Mouse (Mus musculus): ENCODE data around the gene H2-Ob. TPM values are rescaled to one million over a fixed set of nuclear protein-coding genes. Genes with fewer than 3 reads are reported as not detected.

Gene H2-Ob
- total and polyA plus RNA-seq, 3 experiments = 13.7 to 31.9 (median 19.9) TPM

DNA sequence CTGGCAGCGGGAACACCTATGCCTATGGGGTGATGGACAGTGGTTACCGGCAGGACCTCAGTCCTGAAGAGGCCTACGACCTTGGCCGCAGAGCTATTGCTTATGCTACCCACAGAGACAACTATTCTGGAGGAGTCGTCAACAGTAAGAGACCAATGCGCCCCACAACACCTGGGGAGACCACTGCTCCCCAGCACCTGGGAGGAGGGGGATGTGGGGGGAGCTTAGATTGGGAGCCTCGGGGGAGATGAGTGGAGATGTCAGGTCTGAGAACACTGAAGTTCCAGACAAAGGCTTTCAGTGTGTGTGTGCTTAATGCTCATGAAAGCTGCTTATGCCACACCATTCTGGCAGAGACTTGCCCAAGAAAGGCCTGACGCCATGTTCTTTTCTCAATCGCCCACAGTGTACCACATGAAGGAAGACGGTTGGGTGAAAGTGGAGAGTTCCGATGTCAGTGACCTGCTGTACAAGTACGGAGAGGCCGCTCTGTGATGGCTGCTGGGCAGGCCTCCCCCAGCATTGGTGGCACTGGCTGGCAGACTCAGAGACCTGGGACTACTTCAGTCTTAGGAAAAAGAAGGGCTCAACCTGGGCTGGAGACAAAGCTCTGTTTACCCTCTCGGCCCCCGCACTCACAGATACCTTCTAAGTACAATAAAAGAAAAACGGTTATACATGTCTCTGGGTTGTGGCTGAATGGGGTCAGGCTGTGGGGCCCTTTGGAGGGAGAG is 37.8 kb upstream of the H2-Ob start:
- peak overlapping the region; percentile 45 for H3K27ac ChIP-seq (ENCODE audit: insufficient read depth, low read depth)
- H3K4me1 ChIP-seq (ENCODE audit: control insufficient read depth in 1 of 2, insufficient read depth in 2 of 2) = peaks cover 12 to 43% of the 10 kb centered on the region in 2 experiments
- peak overlapping the region in 1 of 3 experiments; percentile 6 for H3K4me3 ChIP-seq (replicated peaks in 1 of 3; ENCODE audit: low read depth in 2 of 3, low read length in 2 of 3, poor library complexity in 1 of 3)
- H3K9ac ChIP-seq (ENCODE audit: insufficient read depth, low read depth) = peak overlapping the region; percentile 58
- no peaks in the 10 kb centered on the region for H3K9me3 ChIP-seq (replicated peaks; ENCODE audit: low read length)
- peaks cover 30 to 44% of the 10 kb centered on the region in 2 experiments for H3K36me3 ChIP-seq (replicated peaks in 1 of 2; ENCODE audit: control insufficient read depth in 1 of 2, insufficient read depth in 1 of 2, low read length in 1 of 2)
- peak overlapping the region; percentile 89 for H3K4me2 ChIP-seq (ENCODE audit: insufficient read depth, low read depth, poor library complexity, severe bottlenecking)
- TF ChIP-seq MAX (IDR thresholded peaks at IDR 0.05; ENCODE audit: low read length) = no peak
- TF ChIP-seq ZC3H11A (IDR thresholded peaks at IDR 0.05; ENCODE audit: low read depth, low read length) = no peak
- TF ChIP-seq BHLHE40 (IDR thresholded peaks at IDR 0.05; ENCODE audit: low read depth, low read length) = no peak
- no peak for TF ChIP-seq ZNF384 (IDR thresholded peaks at IDR 0.05; ENCODE audit: low read depth, low read length)
- TF ChIP-seq RCOR1 (conservative IDR thresholded peaks at IDR 0.05; ENCODE audit: low read depth, low read length) = no peak
- no peak for TF ChIP-seq JUND (conservative IDR thresholded peaks at IDR 0.05; ENCODE audit: low read depth, low read length)
- no peak for TF ChIP-seq HCFC1 (IDR thresholded peaks at IDR 0.05; ENCODE audit: low read depth, low read length)
- TF ChIP-seq RAD21 (IDR thresholded peaks at IDR 0.05; ENCODE audit: low read depth, low read length) = no peak
- TF ChIP-seq POLR2A (IDR thresholded peaks at IDR 0.05; ENCODE audit: low read depth, low read length) = no peak
- TF ChIP-seq USF1 (IDR thresholded peaks at IDR 0.05; ENCODE audit: low read depth, low read length) = no peak
- no peak for TF ChIP-seq ETS1 (conservative IDR thresholded peaks at IDR 0.05; ENCODE audit: low read depth, low read length)
- TF ChIP-seq ELF1 (IDR thresholded peaks at IDR 0.05; ENCODE audit: low read depth, low read length) = no peak
- TF ChIP-seq TBP (conservative IDR thresholded peaks at IDR 0.05; ENCODE audit: low read depth, low read length) = no peak
- no peak for TF ChIP-seq USF2 (conservative IDR thresholded peaks at IDR 0.05; ENCODE audit: low read depth, low read length)
- no peak for TF ChIP-seq CHD2 (IDR thresholded peaks at IDR 0.05; ENCODE audit: low read length)
- no peak for TF ChIP-seq IRF4 (IDR thresholded peaks at IDR 0.05; ENCODE audit: low read depth, low read length)
- TF ChIP-seq KAT2A (IDR thresholded peaks at IDR 0.05; ENCODE audit: insufficient replicate concordance, low read length) = no peak
- dilution Hi-C loops (cut with MboI; ENCODE audit: extremely low pct_ligation_motif_present, extremely low pct_unique_long_range_greater_than_20kb, low sequenced_read_pairs) = no loop called here
- H3K27me3 ChIP-seq (replicated peaks) = no peaks in the 10 kb centered on the region
- peaks cover 44% of the 10 kb centered on the region for H3K79me2 ChIP-seq (replicated peaks; ENCODE audit: control insufficient read depth, extremely low read depth, insufficient read depth, poor library complexity, severe bottlenecking)
- in situ Hi-C loops (cut with MboI; ENCODE audit: low pct_ligation_motif_present, low pct_unique_long_range_greater_than_20kb, low sequenced_read_pairs) = no loop called here
- no peak for DNase-seq (ENCODE audit: extremely low read depth)

DNA sequence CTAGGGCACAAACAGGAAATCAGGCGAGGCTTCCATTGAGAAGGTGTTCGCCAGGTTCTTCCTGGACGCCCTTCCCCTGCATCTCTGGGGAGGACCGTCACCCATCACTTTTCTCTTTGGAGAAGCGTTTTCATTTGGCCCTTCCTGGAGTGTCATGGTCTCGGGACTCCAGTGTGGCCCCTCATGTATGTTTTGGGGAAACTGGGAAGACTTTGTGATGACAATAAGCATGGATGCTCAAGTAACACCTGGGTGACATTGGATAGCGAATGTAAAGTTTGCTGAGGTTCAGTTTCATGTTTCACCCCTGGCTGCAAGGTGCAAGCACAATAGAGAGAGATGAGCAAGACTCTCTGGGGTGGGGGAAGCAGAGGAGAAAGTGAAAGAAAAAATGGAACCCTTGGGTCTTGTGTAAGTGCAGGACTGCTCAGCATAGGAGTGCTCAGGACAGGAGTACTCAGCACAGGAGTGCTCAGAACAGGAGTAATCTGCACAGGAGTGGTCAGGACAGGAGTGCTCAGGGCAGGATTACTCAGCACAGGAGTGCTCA is 37.1 kb upstream of the H2-Ob start:
- H3K9ac ChIP-seq (ENCODE audit: insufficient read depth, low read depth) = no peak overlapping the region
- H3K27ac ChIP-seq (ENCODE audit: insufficient read depth, low read depth) = no peak overlapping the region
- peaks cover 14 to 43% of the 10 kb centered on the region in 2 experiments for H3K4me1 ChIP-seq (ENCODE audit: control insufficient read depth in 1 of 2, insufficient read depth in 2 of 2)
- no peak overlapping the region for H3K4me3 ChIP-seq (replicated peaks in 1 of 3; ENCODE audit: low read depth in 2 of 3, low read length in 2 of 3, poor library complexity in 1 of 3)
- dilution Hi-C loops (cut with MboI; ENCODE audit: extremely low pct_ligation_motif_present, extremely low pct_unique_long_range_greater_than_20kb, low sequenced_read_pairs) (no loop called here), in situ Hi-C loops (cut with MboI; ENCODE audit: low pct_ligation_motif_present, low pct_unique_long_range_greater_than_20kb, low sequenced_read_pairs) (no loop called here)
- no peaks in the 10 kb centered on the region for H3K9me3 ChIP-seq (replicated peaks; ENCODE audit: low read length)
- H3K36me3 ChIP-seq (replicated peaks in 1 of 2; ENCODE audit: control insufficient read depth in 1 of 2, insufficient read depth in 1 of 2, low read length in 1 of 2) = peaks cover 29 to 44% of the 10 kb centered on the region in 2 experiments
- H3K27me3 ChIP-seq (replicated peaks) = no peaks in the 10 kb centered on the region
- no peak for DNase-seq (ENCODE audit: extremely low read depth)
- TF ChIP-seq ZKSCAN1 (IDR thresholded peaks at IDR 0.05; ENCODE audit: borderline replicate concordance, low read depth, low read length) (no peak), JUND (conservative IDR thresholded peaks at IDR 0.05; ENCODE audit: low read depth, low read length) (no peak), MXI1 (IDR thresholded peaks at IDR 0.05; ENCODE audit: low read depth, low read length) (no peak), E2F4 (IDR thresholded peaks at IDR 0.05; ENCODE audit: insufficient replicate concordance, low read depth, low read length) (no peak), UBTF (IDR thresholded peaks at IDR 0.05; ENCODE audit: low read depth, low read length) (no peak), ZMIZ1 (IDR thresholded peaks at IDR 0.05; ENCODE audit: low read depth, low read length) (no peak), ZNF384 (IDR thresholded peaks at IDR 0.05; ENCODE audit: low read depth, low read length) (no peak), MEF2A (IDR thresholded peaks at IDR 0.05; ENCODE audit: borderline replicate concordance, low read depth, low read length) (no peak)
- H3K79me2 ChIP-seq (replicated peaks; ENCODE audit: control insufficient read depth, extremely low read depth, insufficient read depth, poor library complexity, severe bottlenecking) = peaks cover 50% of the 10 kb centered on the region
- H3K4me2 ChIP-seq (ENCODE audit: insufficient read depth, low read depth, poor library complexity, severe bottlenecking) = no peak overlapping the region

Measured in CH12.LX (cell line).